Mouse (Mus musculus): Measurements from ENCODE around the gene Cdrt4. TPM values are rescaled to one million over a fixed set of nuclear protein-coding genes. Genes with fewer than 3 reads are reported as not detected.

The Cdrt4 gene
- total RNA-seq, 2 experiments from 2014 or later, result not detected

DNA sequence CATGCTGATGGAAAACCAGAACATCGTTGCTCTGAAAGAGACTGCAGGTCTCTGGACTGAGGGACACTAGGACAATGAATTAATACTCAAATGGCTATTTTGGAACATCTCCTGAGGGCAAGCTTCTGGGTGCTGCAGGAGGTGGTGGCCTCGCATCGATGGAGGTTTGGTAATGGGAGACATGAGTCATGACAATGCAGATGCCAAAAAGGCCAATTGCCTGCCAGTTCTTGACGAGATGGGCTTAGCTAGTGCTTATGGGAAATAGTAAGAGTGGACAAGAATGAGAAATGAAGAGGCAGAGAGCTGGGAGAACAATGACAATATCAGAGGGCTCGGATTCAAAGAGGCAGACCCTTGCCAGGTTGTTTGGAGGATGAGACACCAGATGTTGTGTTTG, 72.5 kb downstream of the Cdrt4 start:
- intact Hi-C loops (cut with DNase I), result no loop called here
- no peak for DNase-seq (ENCODE audit: extremely low spot score in 1 of 2, low spot score in 2 of 2)

- intact Hi-C loops (cut with DNase I), result no loop called here
- DNase-seq (ENCODE audit: extremely low spot score in 1 of 2, low spot score in 2 of 2), result no peak
Measured at GRCm38 (mm10) chr11:63024136-63024535, 73.1 kb downstream of the Cdrt4 start.

GRCm38 (mm10) chr11:63025476-63025875, 74.5 kb downstream of the Cdrt4 start:
- intact Hi-C loops (cut with DNase I), result no loop called here
- DNase-seq (ENCODE audit: extremely low spot score in 1 of 2, low spot score in 2 of 2), result peak in 1 of 2 experiments; percentile 19

DNA sequence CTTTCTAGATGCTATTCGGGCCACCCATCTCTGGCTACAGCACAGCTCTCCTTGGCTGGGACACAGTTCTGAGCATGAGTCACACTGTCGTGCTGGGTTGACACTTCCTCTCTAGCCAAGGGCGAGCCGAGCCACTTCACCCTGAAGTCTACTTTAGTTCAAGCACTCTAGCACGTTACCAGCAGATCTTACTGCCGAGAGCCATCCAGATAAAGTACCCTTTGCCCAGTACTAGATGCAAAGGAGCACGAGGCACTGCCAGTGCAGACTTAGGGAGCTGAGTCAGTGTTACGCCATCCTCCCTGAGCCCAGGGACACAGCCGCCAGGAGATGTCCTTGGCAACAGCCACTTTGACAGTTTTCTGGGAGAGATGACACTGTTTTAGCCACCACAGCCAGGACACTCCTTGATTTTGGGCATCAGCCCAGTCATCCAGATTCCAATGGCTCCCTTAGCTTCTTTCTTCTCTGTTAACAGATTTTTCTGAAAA, 75.7 kb downstream of the Cdrt4 start:
- no peak for DNase-seq (ENCODE audit: extremely low spot score in 1 of 2, low spot score in 2 of 2)
- intact Hi-C loops (cut with DNase I), result no loop called here

DNA sequence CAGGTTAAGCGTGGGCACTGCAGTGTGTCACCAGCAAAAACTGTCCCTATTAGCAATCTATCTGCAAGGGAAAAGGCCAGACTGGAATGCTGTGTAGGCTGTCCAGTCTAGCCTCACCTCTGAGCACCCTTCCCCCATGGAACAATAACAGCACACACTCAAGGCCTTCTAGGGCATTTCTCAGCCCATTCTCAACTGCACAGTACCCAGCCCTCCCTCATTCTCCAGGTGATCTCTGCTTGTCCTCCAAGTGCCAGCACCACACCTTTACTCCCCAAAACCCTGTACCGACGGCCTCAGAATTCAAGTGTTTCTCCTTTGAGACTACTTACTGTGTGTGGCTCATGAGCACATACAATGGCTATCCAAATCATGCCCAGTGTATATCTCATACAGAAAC, 77.1 kb downstream of the Cdrt4 start:
- intact Hi-C loops (cut with DNase I), result no loop called here
- no peak for DNase-seq (ENCODE audit: extremely low spot score in 1 of 2, low spot score in 2 of 2)

- intact Hi-C loops (cut with DNase I), result no loop called here
- no peak for DNase-seq (ENCODE audit: extremely low spot score in 1 of 2, low spot score in 2 of 2)
Measured at GRCm38 (mm10) chr11:63029148-63029714, 78.2 kb downstream of the Cdrt4 start.

- DNase-seq (ENCODE audit: extremely low spot score in 1 of 2, low spot score in 2 of 2), result no peak
- intact Hi-C loops (cut with DNase I), result no loop called here
Measured at GRCm38 (mm10) chr11:63029721-63030120, 78.7 kb downstream of the Cdrt4 start.

DNA sequence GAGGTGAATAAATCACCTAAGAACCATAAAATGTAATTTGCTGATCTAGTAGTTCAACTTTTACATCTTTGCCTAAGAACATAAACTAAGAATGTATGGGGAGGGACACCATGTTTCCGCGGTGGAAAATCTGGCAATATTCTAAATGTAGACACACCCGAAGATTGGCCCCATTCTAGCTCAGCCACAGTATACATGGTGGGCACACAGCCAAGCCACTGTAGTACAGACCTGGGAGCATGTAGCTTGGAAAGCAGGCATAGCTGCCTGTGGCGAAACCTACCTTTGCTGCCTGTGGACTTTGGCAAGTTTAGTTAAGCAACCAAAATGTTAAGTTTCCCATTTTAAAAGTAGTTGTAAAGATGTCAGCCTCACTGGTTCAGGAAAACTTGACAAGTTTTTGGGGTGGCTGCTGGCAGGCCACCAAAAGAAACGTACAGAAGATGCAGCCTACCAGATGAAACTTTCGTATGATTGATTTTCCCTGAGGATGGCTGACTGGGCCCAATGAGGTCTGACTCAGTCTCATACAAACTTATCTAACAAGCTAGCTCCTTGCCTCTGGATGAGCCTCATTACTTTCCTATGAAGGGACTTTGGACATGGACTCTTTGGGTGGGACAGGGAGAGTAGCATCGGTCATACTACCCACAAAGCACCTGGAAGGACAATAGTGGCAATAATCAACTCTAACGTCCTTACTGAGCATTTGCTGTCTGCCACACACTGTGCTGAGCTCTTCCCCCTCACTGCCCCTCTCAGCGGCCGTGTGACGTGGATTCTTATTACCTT, 84.6 kb downstream of the Cdrt4 start:
- intact Hi-C loops (cut with DNase I), result no loop called here
- DNase-seq (ENCODE audit: extremely low spot score in 1 of 2, low spot score in 2 of 2), result no peak

DNA sequence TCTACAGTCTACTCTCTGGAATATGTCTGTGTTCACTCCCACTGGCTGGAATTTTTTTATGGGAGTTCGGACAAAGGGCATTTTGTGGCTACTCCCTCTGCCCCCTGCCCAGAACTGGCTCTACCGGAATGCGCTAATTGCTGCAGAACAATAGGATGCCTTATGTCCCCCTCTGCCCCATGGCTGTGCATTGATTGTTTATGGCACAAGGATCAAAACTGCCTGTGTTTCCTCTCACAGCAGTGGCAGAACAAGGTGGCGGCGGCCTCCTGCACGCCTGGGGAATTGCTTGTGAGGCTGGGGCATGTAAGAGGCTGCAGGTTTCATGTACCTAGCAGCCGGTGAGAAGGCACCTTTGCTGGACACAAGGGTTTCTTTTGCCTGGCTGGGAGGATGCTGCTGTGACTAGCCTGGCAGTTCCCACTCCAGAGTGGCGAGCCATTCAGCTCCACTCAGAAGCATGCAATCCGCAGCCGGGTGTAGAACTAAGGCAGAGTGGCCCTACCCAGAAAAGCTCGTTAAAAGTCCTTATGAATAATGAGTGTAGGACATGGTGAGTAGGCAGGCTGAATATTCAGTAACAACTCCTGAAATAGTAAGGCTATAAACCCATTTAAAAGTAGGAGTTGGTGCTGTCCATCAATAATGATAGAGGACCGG, 89.1 kb downstream of the Cdrt4 start:
- DNase-seq (ENCODE audit: extremely low spot score in 1 of 2, low spot score in 2 of 2), result no peak
- intact Hi-C loops (cut with DNase I), result no loop called here

Other genes with a start within 250 kb of the Cdrt4 start
- 10 to 100 TPM; 16.8 to 19.1 TPM for gene Zfp287, start 219.3 kb upstream of the Cdrt4 start, total RNA-seq (2021)
- gene Gm10428, start 198.1 kb upstream of the Cdrt4 start, total RNA-seq (2021), result not detected
- gene Zfp286, start 161.7 kb upstream of the Cdrt4 start, total RNA-seq (2021), result 10 to 100 TPM; 23.5 to 24.5 TPM
- 1 to 10 TPM; 4.8 to 6.0 TPM for gene Trim16, start 131.0 kb upstream of the Cdrt4 start, total RNA-seq (2021)
- under 1 TPM; 0.71 to 0.92 TPM for gene Fbxw10, start 104.1 kb upstream of the Cdrt4 start, total RNA-seq (2021)
- 10 to 100 TPM; 19.8 to 21.6 TPM for gene Tvp23b, start 71.7 kb upstream of the Cdrt4 start, total RNA-seq (2021)
- gene Tekt3, start 110.5 kb downstream of the Cdrt4 start, total RNA-seq (2021), result not detected
- gene Pmp22, start 177.8 kb downstream of the Cdrt4 start, total RNA-seq (2021), result 10 to 100 TPM; 18.2 to 21.3 TPM